Mouse (Mus musculus) liver, postnatal 0 days (tissue): ENCODE data around the gene Xlr3b. TPM values are rescaled to one million over a fixed set of nuclear protein-coding genes. Genes with fewer than 3 reads are reported as not detected.
A peak's percentile ranks its signal among the peaks of the same experiment; 100 is the strongest.
"Not testable (repeated sequence)": the region's sequence is repeated elsewhere in the genome, so short reads cannot be mapped to it uniquely, and the experiment has no call there.

Experiments
- ATAC-seq: fragments of 200-750 bp; cut with Nextera tagmentation; 2 replicates; pipeline ENCODE4 v1.8.0; 2017; ENCODE audit warnings: mild to moderate bottlenecking, moderate library complexity
- DNase-seq: peaks from one replicate; pipeline ENCODE4 v3.0.0-alpha.2; 2016
- H3K27ac ChIP-seq: fragments of 300-500 bp; sonication (generic); 2 replicates; pipeline ENCODE4 v1.5.1; 2014; ENCODE audit warnings: antibody characterized with exemption, moderate library complexity, mild to moderate bottlenecking, low read depth
- H3K27me3 ChIP-seq: fragments of 300-500 bp; sonication (generic); 2 replicates; pipeline ENCODE4 v1.6.1; 2014; ENCODE audit warnings: low read length, control low read depth, mixed read lengths; ENCODE audit not compliant: insufficient read depth
- H3K36me3 ChIP-seq: fragments of 300-500 bp; sonication (generic); replicated peaks from 2 replicates; pipeline ENCODE4 v1.6.1; 2014; ENCODE audit warnings: mild to moderate bottlenecking, control low read depth, low read length, moderate library complexity, mixed read lengths; ENCODE audit not compliant: insufficient read depth
- H3K4me1 ChIP-seq: fragments of 300-500 bp; sonication (generic); 2 replicates; pipeline ENCODE4 v1.6.1; 2014; ENCODE audit warnings: antibody characterized with exemption, mild to moderate bottlenecking, control low read depth; ENCODE audit not compliant: insufficient read depth
- H3K4me2 ChIP-seq: fragments of 300-500 bp; sonication (generic); 2 replicates; pipeline ENCODE4 v1.6.1; 2014; ENCODE audit warnings: low read depth, mild to moderate bottlenecking, low read length, moderate library complexity, mixed read lengths
- H3K4me3 ChIP-seq: fragments of 300-500 bp; sonication (generic); 2 replicates; pipeline ENCODE4 v1.5.1; 2014; ENCODE audit warnings: low read depth, low read length
- H3K9ac ChIP-seq: fragments of 300-500 bp; sonication (generic); replicated peaks from 2 replicates; pipeline ENCODE4 v1.6.1; 2014; ENCODE audit warnings: mild to moderate bottlenecking, moderate library complexity
- H3K9me3 ChIP-seq: fragments of 300-500 bp; sonication (generic); 2 replicates; pipeline ENCODE4 v1.6.1; 2016; ENCODE audit warnings: mild to moderate bottlenecking, control low read depth, low read length, mixed read lengths
- EP300 ChIP-seq: IDR thresholded peaks from 2 replicates; pipeline ENCODE4 v1.6.1; 2016; ENCODE audit warnings: antibody characterized with exemption, low read depth, mild to moderate bottlenecking
- WGBS: fragments of 180-500 bp; shearing (Covaris S2); extraction: QIAGEN DNeasy Blood & Tissue Kit; methylation state at CpG from one replicate; pipeline ENCODE4 v1.1.7; 2014; ENCODE audit not compliant: insufficient replicate concordance; 5-methylcytosine and 5-hydroxymethylcytosine counted together
- polyA plus RNA-seq: library from polyadenylated mRNA; unstranded; fragments of >200 nt; fragmentation: Nextera tagmentation; extraction: Ambion mirVana; gene quantifications from 2 replicates; pipeline ENCODE4 v1.2.1, GENCODE M21; 2015

Xlr3b gene
- 0.80 and 2.0 TPM in 2 replicates for polyA plus RNA-seq

- not testable (repeated sequence) for H3K27ac ChIP-seq, H3K27me3 ChIP-seq, H3K4me1 ChIP-seq, H3K4me2 ChIP-seq, H3K36me3 ChIP-seq, ATAC-seq, H3K9me3 ChIP-seq, H3K9ac ChIP-seq, H3K4me3 ChIP-seq
- 82% methylated on average over 8 of the region's 12 CpGs for WGBS
- peak; percentile 10 for DNase-seq
Measured at GRCm38 (mm10) chrX:73191934-73192333, at the start of gene Xlr3b. Gene Xlr3b (plus strand): TSS chrX:73192207.

GRCm38 (mm10) chrX:73143218-73143618 is 48.8 kb upstream of the Xlr3b start:
- not testable (repeated sequence) for H3K27ac ChIP-seq, H3K36me3 ChIP-seq, H3K9ac ChIP-seq, H3K4me3 ChIP-seq, H3K4me1 ChIP-seq, H3K4me2 ChIP-seq, H3K9me3 ChIP-seq, DNase-seq, H3K27me3 ChIP-seq
- no CpG with 5 or more reads among the region's 7 CpGs for WGBS
- peak; percentile 94 for ATAC-seq

- H3K9ac ChIP-seq, H3K36me3 ChIP-seq, ATAC-seq, H3K4me2 ChIP-seq, H3K4me3 ChIP-seq, DNase-seq, H3K9me3 ChIP-seq, H3K27ac ChIP-seq, H3K4me1 ChIP-seq, H3K27me3 ChIP-seq: not testable (repeated sequence)
- WGBS = no CpG with 5 or more reads among the region's 20 CpGs
Measured at GRCm38 (mm10) chrX:73148496-73148895, 43.5 kb upstream of the Xlr3b start, which contains the start of gene Xlr5b. Gene Xlr5b (plus strand): TSS chrX:73148796.

- not testable (repeated sequence) for ATAC-seq, H3K4me2 ChIP-seq, H3K27me3 ChIP-seq, H3K4me3 ChIP-seq, H3K9me3 ChIP-seq, H3K36me3 ChIP-seq, H3K4me1 ChIP-seq, H3K9ac ChIP-seq, H3K27ac ChIP-seq, DNase-seq
- WGBS = no CpG with 5 or more reads among the region's 7 CpGs
Measured at GRCm38 (mm10) chrX:73149350-73149749, 42.7 kb upstream of the Xlr3b start, which contains the start of gene DXBay18. Gene DXBay18 (minus strand): TSS chrX:73149450.

- H3K4me1 ChIP-seq, H3K36me3 ChIP-seq, H3K4me3 ChIP-seq, H3K27me3 ChIP-seq, H3K27ac ChIP-seq, H3K9ac ChIP-seq, H3K9me3 ChIP-seq, H3K4me2 ChIP-seq, ATAC-seq, DNase-seq: not testable (repeated sequence)
- WGBS = 84% methylated on average over 6 of the region's 15 CpGs
Measured at GRCm38 (mm10) chrX:73176889-73177288, 15.1 kb upstream of the Xlr3b start, which contains the start of gene Spin2d. Gene Spin2d (minus strand): TSS chrX:73176989.

GRCm38 (mm10) chrX:73213819-73214564 is 22.0 kb downstream of the Xlr3b start, which contains the start of gene Xlr4b:
Gene Xlr4b (plus strand): TSS chrX:73214333.
- 61% methylated on average over 11 of the region's 19 CpGs for WGBS
- H3K27ac ChIP-seq, H3K4me3 ChIP-seq, H3K27me3 ChIP-seq, H3K4me1 ChIP-seq, ATAC-seq, H3K9ac ChIP-seq, H3K4me2 ChIP-seq, DNase-seq, H3K9me3 ChIP-seq, H3K36me3 ChIP-seq: not testable (repeated sequence)

GRCm38 (mm10) chrX:73225365-73225764 is 33.4 kb downstream of the Xlr3b start:
- Histone ChIP-seq H3K36me3 (no peaks in the 10 kb centered on the region), H3K4me1 (peaks cover 4% of the 10 kb centered on the region; the same call in 1 of the 2 replicates), H3K27me3 (no peaks in the 10 kb centered on the region), H3K9me3 (no peaks in the 10 kb centered on the region), H3K27ac (no peak overlapping the region), H3K9ac (no peak overlapping the region), H3K4me3 (no peak overlapping the region), H3K4me2 (no peak overlapping the region)
- ATAC-seq (no peak), DNase-seq (no peak)
- no peak for TF ChIP-seq EP300
- 57% methylated on average over 1 of the region's 1 CpGs for WGBS
